Mouse (Mus musculus) gastrocnemius, adult 18-20 months (tissue): ENCODE results near the gene Gm38100. TPM values are rescaled to one million over a fixed set of nuclear protein-coding genes. Genes with fewer than 3 reads are reported as not detected.

Experiments
- DNase-seq: peaks from one replicate; pipeline ENCODE4 v3.0.0; 2021; ENCODE audit warnings: low spot score
- total RNA-seq, 2 experiments: library from RNA; stranded (reverse); gene quantifications; 2 replicates each; pipeline ENCODE4 v1.2.3; 2021

Gene Gm38100
- total RNA-seq, 2 experiments from 2014 or later = not detected

DNA sequence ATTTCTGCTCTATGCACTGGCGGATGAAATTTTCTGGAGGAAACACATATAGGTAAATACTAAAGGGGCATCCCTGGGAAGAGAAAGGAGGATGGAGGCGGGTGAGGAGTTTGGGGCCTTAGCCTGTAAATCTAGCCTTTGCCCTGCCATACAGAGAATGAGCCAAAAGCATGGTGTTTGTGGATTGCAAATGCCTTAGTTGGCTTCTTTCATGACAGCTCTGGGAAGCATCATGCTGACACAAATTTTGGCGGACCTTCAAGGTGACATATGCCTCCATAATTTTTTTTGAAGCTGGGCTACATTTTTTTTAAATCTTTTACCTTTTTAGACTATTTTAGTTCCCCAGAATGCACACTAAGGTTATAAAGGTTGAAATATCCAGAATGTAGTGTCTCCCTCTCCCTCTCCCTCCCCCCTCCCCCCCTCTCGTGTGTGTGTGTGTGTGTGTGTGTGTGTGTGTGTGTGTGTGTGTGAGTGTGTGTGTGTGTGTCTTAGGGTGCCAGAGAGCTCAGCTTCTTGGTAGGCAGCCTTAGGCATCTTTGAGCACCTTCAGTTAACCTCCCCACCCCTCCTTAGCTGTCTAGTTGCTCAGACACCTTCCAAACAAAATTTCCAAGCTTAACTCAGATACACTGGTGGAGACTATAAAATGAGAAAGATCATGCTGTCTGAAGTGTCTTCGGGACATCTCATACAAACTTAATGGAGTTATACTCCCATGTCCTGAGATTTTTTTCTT is 47.0 kb downstream of the Gm38100 start:
- no peak for DNase-seq

DNA sequence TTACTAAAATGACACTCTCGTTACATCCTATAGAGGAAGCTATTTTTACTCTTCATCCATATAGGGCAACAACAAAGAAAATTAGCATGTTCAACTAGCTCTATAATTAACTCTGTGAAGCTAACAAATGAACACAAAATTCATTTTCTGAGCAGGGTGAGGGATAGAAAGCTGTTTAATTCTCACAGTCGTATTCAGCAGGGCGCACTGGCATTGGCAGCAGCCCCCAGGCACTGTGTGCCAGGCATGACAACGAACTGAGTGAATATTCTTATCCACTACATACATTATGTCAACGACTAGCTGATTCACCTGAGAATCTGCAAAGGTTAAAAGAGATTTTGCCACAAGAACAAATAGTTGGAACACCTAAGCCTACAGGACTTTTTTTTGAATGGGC is 50.6 kb downstream of the Gm38100 start:
- no peak for DNase-seq

Other genes with a start within 250 kb of the Gm38100 start
- gene Opn3, start 227.6 kb upstream of the Gm38100 start, total RNA-seq = 1 to 10 TPM; 2.8 to 3.8 TPM
- 1 to 10 TPM; 2.9 to 4.9 TPM for gene Chml, start 227.4 kb upstream of the Gm38100 start, total RNA-seq
- not detected for gene Wdr64, start 221.7 kb upstream of the Gm38100 start, total RNA-seq
- gene Exo1, start 39.7 kb upstream of the Gm38100 start, total RNA-seq = not detected
- gene Rbm8a2, start 58.8 kb downstream of the Gm38100 start, total RNA-seq = not detected